Mouse (Mus musculus): ENCODE results near the gene Ubc. TPM values are rescaled to one million over a fixed set of nuclear protein-coding genes. Genes with fewer than 3 reads are reported as not detected.
"Not testable (repeated sequence)": the region's sequence is repeated elsewhere in the genome, so short reads cannot be mapped to it uniquely, and the experiment has no call there.

Gene Ubc
- polyA plus RNA-seq (2011; ENCODE audit: insufficient read depth, insufficient read length, low replicate concordance, missing spikeins), result 98.4 and 168 TPM in 2 replicates

DNA sequence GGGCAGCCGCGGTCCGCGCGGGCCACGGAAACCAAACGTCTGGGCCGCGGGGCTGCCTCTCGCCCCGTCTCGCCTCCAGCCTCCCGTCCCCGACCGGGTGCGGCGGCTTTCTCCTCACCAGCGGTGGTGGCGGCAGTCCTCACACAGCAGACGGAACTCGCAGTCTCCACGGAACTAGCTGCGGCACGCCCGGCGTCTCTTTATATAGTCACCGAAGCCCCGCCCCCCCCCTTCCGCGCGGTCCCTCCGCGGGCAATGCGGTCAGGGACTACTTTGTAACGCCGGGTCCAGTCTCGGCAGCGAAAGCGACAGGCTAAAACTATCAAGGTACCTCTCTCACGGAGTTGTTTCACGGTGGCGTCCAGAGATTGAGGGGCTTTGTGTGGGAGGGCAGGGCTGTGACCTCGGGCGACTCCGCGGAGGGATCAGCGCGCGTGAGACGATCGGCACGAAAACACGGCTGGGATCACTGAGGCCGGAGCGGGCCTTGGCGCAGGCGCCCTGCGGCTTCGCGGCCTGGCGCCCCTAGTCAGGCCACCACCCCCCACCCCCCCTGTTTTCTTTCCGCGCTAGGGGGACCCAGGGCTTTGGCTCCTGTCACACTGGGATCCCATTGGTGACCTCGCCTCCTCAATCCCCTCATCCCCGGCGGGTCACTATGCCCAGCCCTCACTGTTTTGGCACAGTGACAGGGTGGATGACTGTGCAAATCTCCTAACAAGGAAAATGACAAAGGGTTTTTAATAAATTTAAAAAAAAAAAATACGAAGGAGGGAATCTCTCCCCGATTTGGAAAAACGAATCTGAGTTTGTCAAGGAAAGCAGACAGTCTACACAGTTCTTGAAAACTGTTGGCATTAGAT lies at the start of gene Ubc:
TSS of gene Ubc (minus strand) at position 624 of the 863 bp plus-strand sequence.
- under 1% methylated on average over 68 of the region's 69 CpGs for WGBS
- Histone ChIP-seq H3K4me3 (replicated peaks; ENCODE audit: control insufficient read depth, low read depth, low read length) (peak within 1 kb of the TSS; percentile 83), H3K27ac (ENCODE audit: control insufficient read depth, insufficient read depth, low read depth, low read length, poor library complexity) (peak within 1 kb of the TSS; percentile 100), H3K4me1 (ENCODE audit: control insufficient read depth, insufficient read depth, low read length) (peaks cover 1% of the 10 kb centered on the region; the same call in 1 of the 2 replicates)
- TF ChIP-seq POLR2A (IDR thresholded peaks at IDR 0.05; ENCODE audit: borderline replicate concordance, control insufficient read depth, low read depth, low read length), result peak; percentile 99
- TF ChIP-seq CTCF (IDR thresholded peaks at IDR 0.05; ENCODE audit: control insufficient read depth, insufficient read depth, low read length), result no peak

- 55% methylated on average over 15 of the region's 15 CpGs for WGBS
- not testable (repeated sequence) for H3K4me3 ChIP-seq (replicated peaks; ENCODE audit: control insufficient read depth, low read depth, low read length); H3K4me1 ChIP-seq (ENCODE audit: control insufficient read depth, insufficient read depth, low read length)
- peak; percentile 17; the same call in 1 of the 2 replicates for TF ChIP-seq CTCF (IDR thresholded peaks at IDR 0.05; ENCODE audit: control insufficient read depth, insufficient read depth, low read length)
- H3K27ac ChIP-seq (ENCODE audit: control insufficient read depth, insufficient read depth, low read depth, low read length, poor library complexity), result peak overlapping the region; percentile 53
Observed at GRCm38 (mm10) chr5:125434347-125434746, 44.3 kb upstream of the Ubc start.

GRCm38 (mm10) chr5:125433793-125434337 lies 43.9 kb upstream of the Ubc start, which contains the start of gene Dhx37:
Dhx37 (minus strand) TSS chr5:125434121.
- peak within 1 kb of the TSS; percentile 77 for H3K27ac ChIP-seq (ENCODE audit: control insufficient read depth, insufficient read depth, low read depth, low read length, poor library complexity)
- under 1% methylated on average over 46 of the region's 46 CpGs for WGBS
- no peak for TF ChIP-seq CTCF (IDR thresholded peaks at IDR 0.05; ENCODE audit: control insufficient read depth, insufficient read depth, low read length)
- peak; percentile 76; the same call in 1 of the 2 replicates for TF ChIP-seq POLR2A (IDR thresholded peaks at IDR 0.05; ENCODE audit: borderline replicate concordance, control insufficient read depth, low read depth, low read length)
- H3K4me1 ChIP-seq (ENCODE audit: control insufficient read depth, insufficient read depth, low read length), result peaks cover 1% of the 10 kb centered on the region; the same call in 1 of the 2 replicates
- H3K4me3 ChIP-seq (replicated peaks; ENCODE audit: control insufficient read depth, low read depth, low read length), result peak within 1 kb of the TSS; percentile 78

DNA sequence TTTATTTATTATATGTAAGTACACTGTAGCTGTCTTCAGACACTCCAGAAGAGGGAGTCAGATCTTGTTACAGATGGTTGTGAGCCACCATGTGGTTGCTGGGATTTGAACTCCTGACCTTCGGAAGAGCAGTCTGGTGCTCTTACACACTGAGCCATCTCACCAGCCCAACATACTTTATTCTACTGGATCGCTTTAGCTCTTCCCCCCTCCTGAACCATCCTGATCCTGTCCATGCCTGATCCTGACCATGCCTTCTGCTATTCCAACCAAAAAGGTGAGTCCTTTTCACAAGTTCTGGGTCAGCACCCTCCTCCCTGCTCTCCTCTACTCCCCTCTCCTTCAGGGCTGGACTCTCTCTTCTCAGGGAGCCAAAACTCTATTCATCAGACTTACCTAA lies 42.3 kb upstream of the Ubc start:
- not testable (repeated sequence) for H3K4me3 ChIP-seq (replicated peaks; ENCODE audit: control insufficient read depth, low read depth, low read length); H3K4me1 ChIP-seq (ENCODE audit: control insufficient read depth, insufficient read depth, low read length); H3K27ac ChIP-seq (ENCODE audit: control insufficient read depth, insufficient read depth, low read depth, low read length, poor library complexity)
- 87% methylated on average over 2 of the region's 2 CpGs for WGBS

DNA sequence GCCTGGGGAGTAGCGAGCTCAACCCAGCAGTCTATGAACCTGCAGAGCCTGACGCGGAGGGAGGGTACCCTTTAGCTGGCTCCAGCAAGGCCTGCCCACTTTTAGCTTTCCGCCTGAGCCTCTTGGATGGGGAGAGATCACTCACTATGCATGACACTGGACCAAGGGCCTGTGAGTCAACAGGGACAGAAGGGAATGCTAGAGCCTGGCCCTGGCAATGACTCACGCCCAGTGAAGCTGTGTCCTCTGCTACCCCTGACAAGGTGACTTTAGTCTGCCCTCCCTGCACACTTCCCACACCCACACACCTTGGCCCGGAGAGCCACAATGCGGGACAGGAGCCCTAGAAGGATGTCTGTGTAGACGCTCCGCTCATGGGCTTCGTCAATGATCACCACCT lies 36.3 kb upstream of the Ubc start:
- WGBS, result 90% methylated on average over 10 of the region's 10 CpGs
- TF ChIP-seq POLR2A (IDR thresholded peaks at IDR 0.05; ENCODE audit: borderline replicate concordance, control insufficient read depth, low read depth, low read length) (no peak), CTCF (IDR thresholded peaks at IDR 0.05; ENCODE audit: control insufficient read depth, insufficient read depth, low read length) (no peak)
- no peak overlapping the region for H3K4me3 ChIP-seq (replicated peaks; ENCODE audit: control insufficient read depth, low read depth, low read length)
- no peak overlapping the region for H3K27ac ChIP-seq (ENCODE audit: control insufficient read depth, insufficient read depth, low read depth, low read length, poor library complexity)
- H3K4me1 ChIP-seq (ENCODE audit: control insufficient read depth, insufficient read depth, low read length), result peaks cover 1% of the 10 kb centered on the region; the same call in 1 of the 2 replicates

- TF ChIP-seq CTCF (IDR thresholded peaks at IDR 0.05; ENCODE audit: control insufficient read depth, insufficient read depth, low read length) (no peak), POLR2A (IDR thresholded peaks at IDR 0.05; ENCODE audit: borderline replicate concordance, control insufficient read depth, low read depth, low read length) (no peak)
- Histone ChIP-seq H3K4me1 (ENCODE audit: control insufficient read depth, insufficient read depth, low read length) (peaks cover 1% of the 10 kb centered on the region; the same call in 1 of the 2 replicates), H3K4me3 (replicated peaks; ENCODE audit: control insufficient read depth, low read depth, low read length) (no peak overlapping the region), H3K27ac (ENCODE audit: control insufficient read depth, insufficient read depth, low read depth, low read length, poor library complexity) (no peak overlapping the region)
- 80% methylated on average over 10 of the region's 10 CpGs for WGBS
Observed at GRCm38 (mm10) chr5:125425698-125426276, 35.8 kb upstream of the Ubc start.

- no peak for TF ChIP-seq POLR2A (IDR thresholded peaks at IDR 0.05; ENCODE audit: borderline replicate concordance, control insufficient read depth, low read depth, low read length)
- TF ChIP-seq CTCF (IDR thresholded peaks at IDR 0.05; ENCODE audit: control insufficient read depth, insufficient read depth, low read length), result no peak
- Histone ChIP-seq H3K4me3 (replicated peaks; ENCODE audit: control insufficient read depth, low read depth, low read length) (no peak overlapping the region), H3K27ac (ENCODE audit: control insufficient read depth, insufficient read depth, low read depth, low read length, poor library complexity) (no peak overlapping the region), H3K4me1 (ENCODE audit: control insufficient read depth, insufficient read depth, low read length) (peaks cover 2% of the 10 kb centered on the region)
- 23% methylated on average over 11 of the region's 11 CpGs for WGBS
Observed at GRCm38 (mm10) chr5:125419124-125419523, 29.1 kb upstream of the Ubc start.

- 83% methylated on average over 12 of the region's 12 CpGs for WGBS
- TF ChIP-seq POLR2A (IDR thresholded peaks at IDR 0.05; ENCODE audit: borderline replicate concordance, control insufficient read depth, low read depth, low read length) (no peak), CTCF (IDR thresholded peaks at IDR 0.05; ENCODE audit: control insufficient read depth, insufficient read depth, low read length) (no peak)
- H3K4me3 ChIP-seq (replicated peaks; ENCODE audit: control insufficient read depth, low read depth, low read length), result no peak overlapping the region
- peaks cover 2% of the 10 kb centered on the region for H3K4me1 ChIP-seq (ENCODE audit: control insufficient read depth, insufficient read depth, low read length)
- peak overlapping the region; percentile 22; the same call in 1 of the 2 replicates for H3K27ac ChIP-seq (ENCODE audit: control insufficient read depth, insufficient read depth, low read depth, low read length, poor library complexity)
Observed at GRCm38 (mm10) chr5:125418636-125419035, 28.6 kb upstream of the Ubc start.
